Mouse (Mus musculus) neutrophil, adult 83 days (primary cell): Measurements from ENCODE around the gene Nedd9. TPM values are rescaled to one million over a fixed set of nuclear protein-coding genes. Genes with fewer than 3 reads are reported as not detected.

ENCODE experiments used
- total RNA-seq, 2 experiments: library from RNA; stranded (reverse); gene quantifications; one replicate each; pipeline ENCODE4 v1.2.4; 2023

The Nedd9 gene
- 100 to 1,000 TPM; 129 to 161 TPM for total RNA-seq

GRCm38 (mm10) chr13:41486606-41487408, at the start of gene Nedd9:
Nedd9 (minus strand) TSS chr13:41487362.

GRCm38 (mm10) chr13:41273927-41274650, 213.1 kb downstream of the Nedd9 start, which contains the start of gene Gm17364:
Gm17364 (minus strand) TSS chr13:41273977.

Other genes starting within 250 kb of the Nedd9 start
- 1 to 10 TPM; 4.6 to 5.2 TPM for gene Smim13, start 237.5 kb downstream of the Nedd9 start, total RNA-seq
- not detected for gene Gm17364, start 213.4 kb downstream of the Nedd9 start, total RNA-seq
- gene Tmem170b, start 118.5 kb upstream of the Nedd9 start, total RNA-seq = 10 to 100 TPM; 56.2 to 60.5 TPM